Mouse (Mus musculus) small intestine, adult 2 months (tissue): ENCODE measurements at regions not wholly inside any gene's neighbourhood (a gene's known extent, or its start where the extent isn't known, plus 50 kb on each side); places are given as distances from the start of the nearest gene placed in this dataset.

Experiments used
- CTCF ChIP-seq: fragments of 200-500 bp; IDR thresholded peaks from 2 replicates; pipeline ENCODE4 v1.5.1; 2012; ENCODE audit warnings: low read depth, mild to moderate bottlenecking, control low read depth, inconsistent platforms, low read length, moderate library complexity, mixed read lengths; ENCODE audit not compliant: insufficient replicate concordance, insufficient read length; ENCODE audit errors: extremely low read depth
- POLR2A ChIP-seq: fragments of 200-500 bp; IDR thresholded peaks from 2 replicates; pipeline ENCODE4 v1.6.1; 2012; ENCODE audit warnings: low read depth, mild to moderate bottlenecking, control low read depth, inconsistent platforms, low read length, moderate library complexity

DNA sequence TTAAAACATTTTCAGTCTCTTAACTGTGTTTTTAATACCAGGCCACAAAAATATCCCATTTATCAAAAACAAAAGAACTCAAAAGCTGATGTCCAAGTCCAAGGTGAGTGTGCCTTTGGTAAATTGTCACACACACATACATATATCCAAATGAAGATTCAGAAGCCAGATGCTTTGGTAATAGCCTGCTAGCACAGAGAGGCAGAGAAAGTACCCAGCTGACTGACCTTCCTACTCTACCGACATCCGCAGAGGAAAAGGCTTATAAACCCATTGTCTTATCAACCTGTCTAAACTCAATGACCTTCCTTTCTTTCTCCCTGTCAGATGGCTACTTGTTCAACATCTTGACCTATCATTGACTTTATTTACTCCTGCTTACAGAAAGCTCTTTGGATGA lies 158.3 kb downstream of the Drd1 start:
- TF ChIP-seq POLR2A (no peak), CTCF (no peak)
